Mouse (Mus musculus) lung, adult 2 months (tissue): ENCODE data around the gene Slfn5. TPM values are rescaled to one million over a fixed set of nuclear protein-coding genes. Genes with fewer than 3 reads are reported as not detected.
A peak's percentile ranks its signal among the peaks of the same experiment; 100 is the strongest.

Experiments
- DNase-seq: peaks from one replicate; pipeline ENCODE4 v3.0.0; 2022
- H3K4me1 ChIP-seq: fragments of 200-500 bp; 2 replicates; pipeline ENCODE4 v1.6.1; 2011; ENCODE audit warnings: low read length; ENCODE audit not compliant: control insufficient read depth, insufficient read depth
- H3K4me3 ChIP-seq: fragments of 200-500 bp; replicated peaks from 2 replicates; pipeline ENCODE3; 2011; ENCODE audit warnings: low read depth, mild to moderate bottlenecking, control low read depth, low read length; ENCODE audit errors: extremely low read depth
- CTCF ChIP-seq: fragments of 200-500 bp; IDR thresholded peaks from 2 replicates; pipeline ENCODE4 v1.5.1; 2011; ENCODE audit warnings: mild to moderate bottlenecking, low read length, control low read depth; ENCODE audit not compliant: insufficient read depth
- POLR2A ChIP-seq: fragments of 200-500 bp; IDR thresholded peaks from 2 replicates; pipeline ENCODE4 v1.6.1; 2011; ENCODE audit warnings: low read depth, mild to moderate bottlenecking, control low read depth, low read length, borderline replicate concordance; ENCODE audit errors: extremely low read depth
- WGBS: fragments of 180-500 bp; shearing (Covaris S2); methylation state at CpG from one replicate; pipeline ENCODE4 v1.1.7; 2018; 5-methylcytosine and 5-hydroxymethylcytosine counted together
- polyA plus RNA-seq: library from polyadenylated mRNA; depleted of rRNA; stranded (reverse); fragments of >200 nt; gene quantifications from 2 replicates; pipeline ENCODE4 v1.2.3, GENCODE M21; 2012

The Slfn5 gene
- polyA plus RNA-seq, 1 experiment, result 25.1 TPM

GRCm38 (mm10) chr11:82943336-82943735, 7.8 kb upstream of the Slfn5 start:
- H3K4me3 ChIP-seq, result no peak overlapping the region
- no peak for DNase-seq
- no peak for TF ChIP-seq CTCF
- no peak for TF ChIP-seq POLR2A
- peaks cover 2% of the 10 kb centered on the region; the same call in 1 of the 2 replicates for H3K4me1 ChIP-seq
- 64% methylated on average over 6 of the region's 6 CpGs for WGBS

GRCm38 (mm10) chr11:82945636-82946035, 5.5 kb upstream of the Slfn5 start:
- no peak for DNase-seq
- no peak for TF ChIP-seq POLR2A
- no peak for TF ChIP-seq CTCF
- WGBS, result 45% methylated on average over 2 of the region's 2 CpGs
- Histone ChIP-seq H3K4me1 (peaks cover 5% of the 10 kb centered on the region), H3K4me3 (no peak overlapping the region)

GRCm38 (mm10) chr11:82947457-82947856, 3.7 kb upstream of the Slfn5 start:
- DNase-seq, result no peak
- Histone ChIP-seq H3K4me1 (peaks cover 5% of the 10 kb centered on the region), H3K4me3 (no peak overlapping the region)
- WGBS, result 51% methylated on average over 4 of the region's 4 CpGs
- TF ChIP-seq CTCF (no peak), POLR2A (no peak)

GRCm38 (mm10) chr11:82949036-82949435, 2.1 kb upstream of the Slfn5 start:
- Histone ChIP-seq H3K4me3 (peak overlapping the region; percentile 18), H3K4me1 (peaks cover 5% of the 10 kb centered on the region)
- 0 out of 2 replicates have a peak, but pooled peaks have one; percentile 13 for TF ChIP-seq POLR2A
- TF ChIP-seq CTCF, result no peak
- DNase-seq, result no peak
- WGBS, result 49% methylated on average over 9 of the region's 9 CpGs

GRCm38 (mm10) chr11:82951865-82952611, 889 bp downstream of the Slfn5 start:
- Histone ChIP-seq H3K4me3 (peak overlapping the region; percentile 91), H3K4me1 (peaks cover 7% of the 10 kb centered on the region)
- TF ChIP-seq POLR2A (peak; percentile 94; the same call in 1 of the 2 replicates), CTCF (no peak)
- peak; percentile 43 for DNase-seq
- WGBS, result 5% methylated on average over 28 of the region's 28 CpGs

GRCm38 (mm10) chr11:82952612-82953542, 1.7 kb downstream of the Slfn5 start:
- WGBS, result 32% methylated on average over 9 of the region's 9 CpGs

GRCm38 (mm10) chr11:82954631-82955030, 3.5 kb downstream of the Slfn5 start:
- WGBS, result 62% methylated on average over 6 of the region's 6 CpGs
- TF ChIP-seq POLR2A, result no peak
- TF ChIP-seq CTCF, result no peak
- Histone ChIP-seq H3K4me3 (peak overlapping the region; percentile 1), H3K4me1 (peaks cover 2% of the 10 kb centered on the region)
- no peak for DNase-seq

More at GRCm38 (mm10) chr11:82952612-82953542, 1.7 kb downstream of the Slfn5 start:
- no peak for TF ChIP-seq POLR2A
- no peak for TF ChIP-seq CTCF
- peaks cover 5% of the 10 kb centered on the region for H3K4me1 ChIP-seq
- no peak for DNase-seq
- H3K4me3 ChIP-seq, result peak overlapping the region; percentile 91

GRCm38 (mm10) chr11:82956925-82957324, 5.8 kb downstream of the Slfn5 start:
- WGBS, result 50% methylated on average over 10 of the region's 10 CpGs
- Histone ChIP-seq H3K4me1 (peaks cover 3% of the 10 kb centered on the region), H3K4me3 (no peak overlapping the region)
- no peak for DNase-seq
- TF ChIP-seq POLR2A (no peak), CTCF (no peak)

GRCm38 (mm10) chr11:82959613-82960012, 8.5 kb downstream of the Slfn5 start:
- H3K4me1 ChIP-seq, result peaks cover 3% of the 10 kb centered on the region; the same call in 1 of the 2 replicates
- H3K4me3 ChIP-seq, result no peak overlapping the region
- no peak for DNase-seq
- TF ChIP-seq CTCF, result peak; percentile 30; the same call in 1 of the 2 replicates
- TF ChIP-seq POLR2A, result no peak
- WGBS, result 16% methylated on average over 4 of the region's 4 CpGs
